Mouse (Mus musculus): ENCODE results near the gene Ugt1a6b. TPM values are rescaled to one million over a fixed set of nuclear protein-coding genes. Genes with fewer than 3 reads are reported as not detected.
A peak's percentile ranks its signal among the peaks of the same experiment; 100 is the strongest.
"Not testable (repeated sequence)": the region's sequence is repeated elsewhere in the genome, so short reads cannot be mapped to it uniquely, and the experiment has no call there.

The Ugt1a6b gene
- polyA plus RNA-seq (2012; rRNA removed) (0.12 and 0.24 TPM in 2 replicates), polyA plus RNA-seq (2014; fragmentation: Nextera tagmentation; extraction: Ambion mirVana) (0.70 and 1.0 TPM in 2 replicates)

DNA sequence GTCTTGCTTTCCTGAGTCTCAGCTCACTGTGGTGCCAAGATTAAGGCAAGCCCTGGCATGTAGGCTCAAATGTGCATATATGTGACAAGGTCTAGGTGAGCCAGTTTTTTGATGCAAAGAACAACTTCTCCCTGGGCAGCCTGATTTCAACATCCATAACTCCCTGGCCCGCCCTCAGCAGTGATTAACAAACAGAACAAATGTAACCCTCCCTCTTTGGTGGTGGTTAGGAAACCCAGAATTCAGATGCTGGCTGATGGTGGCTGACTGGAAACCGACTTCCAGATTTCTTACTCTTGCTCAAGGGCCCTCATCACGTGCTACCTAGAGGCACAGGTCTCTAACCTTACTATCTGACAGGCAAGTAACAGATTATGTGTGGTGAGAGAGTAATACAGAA, at the start of gene Ugt1a6b:
TSS of gene Ugt1a6b (plus strand) at position 234 of the 400 bp plus-strand sequence.
- not testable (repeated sequence) for H3K27me3 ChIP-seq (ENCODE audit: control insufficient read depth, insufficient read depth, low read length); H3K27ac ChIP-seq (replicated peaks; ENCODE audit: low read depth, low read length); H3K4me3 ChIP-seq (replicated peaks; ENCODE audit: low read length); H3K9ac ChIP-seq (ENCODE audit: low read depth, low read length, severe bottlenecking); ATAC-seq (ENCODE audit: low FRiP score, low read depth); H3K4me1 ChIP-seq (ENCODE audit: control insufficient read depth, insufficient read depth, low read length); H3K4me2 ChIP-seq (replicated peaks; ENCODE audit: low read depth, low read length, severe bottlenecking); H3K36me3 ChIP-seq (ENCODE audit: control insufficient read depth, insufficient read depth, low read length); H3K9me3 ChIP-seq (ENCODE audit: control insufficient read depth, low read length)
- 57% methylated on average over 3 of the region's 3 CpGs for WGBS
- peak; percentile 12 for DNase-seq (ENCODE audit: low spot score)

DNA sequence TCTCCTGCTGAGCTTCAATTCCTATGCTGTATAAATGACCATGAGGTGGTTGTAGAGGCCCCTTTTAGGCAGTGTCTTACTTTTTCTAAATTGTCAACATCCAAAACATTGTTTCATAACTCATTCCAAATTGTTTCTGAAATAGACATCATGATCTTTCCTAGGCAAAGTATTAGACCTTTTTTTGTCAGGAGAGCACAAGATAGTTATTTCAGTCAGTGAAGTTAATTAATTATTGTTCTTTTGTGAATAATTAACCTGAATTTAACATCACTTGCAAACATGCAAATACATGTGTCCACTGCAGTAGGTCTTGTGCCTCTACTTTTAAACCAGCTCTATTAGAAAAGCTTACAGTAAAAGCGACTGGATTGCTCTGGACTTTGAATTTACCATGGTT, 48.0 kb upstream of the Ugt1a6b start, which contains the start of gene Ugt1a10:
TSS of gene Ugt1a10 (plus strand) at position 301 of the 400 bp plus-strand sequence.
- TF ChIP-seq POLR2A (IDR thresholded peaks at IDR 0.05; ENCODE audit: borderline replicate concordance, extremely low read depth, insufficient read depth, insufficient read length) = no peak
- H3K36me3 ChIP-seq (ENCODE audit: control insufficient read depth, insufficient read depth, low read length) = no peaks in the 10 kb centered on the region
- no peaks in the 10 kb centered on the region for H3K9me3 ChIP-seq (ENCODE audit: control insufficient read depth, low read length)
- 86% methylated on average over 1 of the region's 1 CpGs for WGBS
- ATAC-seq (ENCODE audit: low FRiP score, low read depth) = no peak
- no peak within 1 kb of the TSS for H3K4me2 ChIP-seq (replicated peaks; ENCODE audit: low read depth, low read length, severe bottlenecking)
- DNase-seq (ENCODE audit: low spot score) = no peak
- H3K27me3 ChIP-seq (ENCODE audit: control insufficient read depth, insufficient read depth, low read length) = no peaks in the 10 kb centered on the region
- H3K4me1 ChIP-seq (ENCODE audit: control insufficient read depth, insufficient read depth, low read length) = no peaks in the 10 kb centered on the region
- no peak within 1 kb of the TSS for H3K4me3 ChIP-seq (replicated peaks; ENCODE audit: low read length)
- no peak within 1 kb of the TSS for H3K27ac ChIP-seq (replicated peaks; ENCODE audit: low read depth, low read length)
- no peak within 1 kb of the TSS for H3K9ac ChIP-seq (ENCODE audit: low read depth, low read length, severe bottlenecking)

DNA sequence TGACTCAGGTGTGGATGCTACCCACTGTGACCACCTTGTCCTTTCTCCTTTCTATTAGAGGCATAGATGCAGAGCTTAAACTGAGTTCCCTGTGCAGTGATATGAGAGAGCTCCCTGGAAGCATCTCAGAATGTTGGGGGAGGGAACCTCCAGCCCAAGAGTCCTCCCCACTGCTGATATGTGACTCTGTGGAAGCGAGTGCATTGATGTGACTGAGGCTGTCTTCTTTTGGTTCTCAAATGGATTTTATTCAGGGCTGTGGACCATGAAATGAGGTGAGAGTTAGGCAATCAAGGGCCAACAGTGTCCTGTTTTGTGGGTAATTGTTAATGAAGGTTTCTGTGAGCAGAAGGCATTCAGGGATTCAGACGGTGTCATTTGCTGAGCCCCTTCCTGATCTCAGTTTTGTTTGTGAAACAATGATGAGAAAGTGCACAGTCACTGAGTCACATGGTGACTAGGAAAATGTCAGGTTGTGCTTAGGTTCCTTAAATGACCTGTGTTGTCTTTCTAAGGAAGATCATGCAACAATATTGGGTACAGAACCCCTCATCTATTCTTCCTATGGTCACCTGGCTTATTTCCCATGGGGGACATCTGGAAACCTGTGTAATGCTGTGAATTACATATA, 36.5 kb upstream of the Ugt1a6b start:
- not testable (repeated sequence) for H3K27ac ChIP-seq (replicated peaks; ENCODE audit: low read depth, low read length); H3K9me3 ChIP-seq (ENCODE audit: control insufficient read depth, low read length); H3K4me1 ChIP-seq (ENCODE audit: control insufficient read depth, insufficient read depth, low read length); H3K9ac ChIP-seq (ENCODE audit: low read depth, low read length, severe bottlenecking); H3K27me3 ChIP-seq (ENCODE audit: control insufficient read depth, insufficient read depth, low read length); H3K4me2 ChIP-seq (replicated peaks; ENCODE audit: low read depth, low read length, severe bottlenecking); ATAC-seq (ENCODE audit: low FRiP score, low read depth); H3K4me3 ChIP-seq (replicated peaks; ENCODE audit: low read length); H3K36me3 ChIP-seq (ENCODE audit: control insufficient read depth, insufficient read depth, low read length); DNase-seq (ENCODE audit: low spot score)
- WGBS = 75% methylated on average over 1 of the region's 2 CpGs

DNA sequence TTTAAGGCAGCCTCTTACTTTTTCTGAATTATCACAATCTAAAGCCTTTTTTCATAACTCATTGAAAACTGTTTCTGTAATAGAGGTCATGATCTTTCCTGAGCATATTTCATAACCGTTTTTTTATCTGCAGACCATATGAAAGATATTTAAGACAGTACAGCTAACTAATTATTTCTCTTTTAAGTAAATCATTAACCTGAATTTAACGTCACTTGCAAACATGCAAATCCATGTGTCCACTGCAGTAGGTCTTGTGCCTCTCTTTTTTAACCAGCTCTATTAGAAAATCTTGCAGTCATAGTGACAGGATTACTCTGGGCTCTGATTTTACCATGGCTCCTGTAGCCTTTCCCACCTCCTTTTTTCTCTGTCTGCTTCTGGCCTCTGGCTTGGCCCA, 32.6 kb upstream of the Ugt1a6b start, which contains the start of gene Ugt1a9:
TSS of gene Ugt1a9 (plus strand) at position 306 of the 400 bp plus-strand sequence.
- Histone ChIP-seq H3K4me1 (ENCODE audit: control insufficient read depth, insufficient read depth, low read length) (no peaks in the 10 kb centered on the region), H3K9ac (ENCODE audit: low read depth, low read length, severe bottlenecking) (no peak within 1 kb of the TSS), H3K4me3 (replicated peaks; ENCODE audit: low read length) (no peak within 1 kb of the TSS), H3K9me3 (ENCODE audit: control insufficient read depth, low read length) (no peaks in the 10 kb centered on the region), H3K27me3 (ENCODE audit: control insufficient read depth, insufficient read depth, low read length) (no peaks in the 10 kb centered on the region), H3K4me2 (replicated peaks; ENCODE audit: low read depth, low read length, severe bottlenecking) (no peak within 1 kb of the TSS), H3K36me3 (ENCODE audit: control insufficient read depth, insufficient read depth, low read length) (no peaks in the 10 kb centered on the region), H3K27ac (replicated peaks; ENCODE audit: low read depth, low read length) (no peak within 1 kb of the TSS)
- ATAC-seq (ENCODE audit: low FRiP score, low read depth) = no peak
- TF ChIP-seq POLR2A (IDR thresholded peaks at IDR 0.05; ENCODE audit: borderline replicate concordance, extremely low read depth, insufficient read depth, insufficient read length) = no peak
- no peak for DNase-seq (ENCODE audit: low spot score)
- WGBS = 75% methylated on average over 2 of the region's 2 CpGs

DNA sequence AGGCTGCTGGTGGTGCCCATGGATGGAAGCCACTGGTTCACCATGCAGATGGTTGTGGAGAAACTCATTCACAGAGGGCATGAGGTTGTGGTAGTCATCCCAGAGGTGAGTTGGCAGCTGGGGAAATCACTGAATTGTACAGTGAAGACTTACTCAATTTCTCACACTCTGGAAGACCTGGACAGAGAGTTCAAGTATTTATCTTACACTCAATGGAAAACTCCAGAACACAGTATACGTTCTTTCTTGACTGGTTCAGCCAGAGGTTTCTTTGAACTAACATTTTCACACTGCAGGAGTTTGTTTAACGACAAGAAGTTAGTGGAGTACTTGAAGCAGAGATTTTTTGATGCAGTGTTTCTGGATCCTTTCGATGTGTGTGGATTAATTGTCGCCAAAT, 32.1 kb upstream of the Ugt1a6b start:
- no peak overlapping the region for H3K4me2 ChIP-seq (replicated peaks; ENCODE audit: low read depth, low read length, severe bottlenecking)
- TF ChIP-seq POLR2A (IDR thresholded peaks at IDR 0.05; ENCODE audit: borderline replicate concordance, extremely low read depth, insufficient read depth, insufficient read length) = no peak
- H3K4me1 ChIP-seq (ENCODE audit: control insufficient read depth, insufficient read depth, low read length) = no peaks in the 10 kb centered on the region
- WGBS = 78% methylated on average over 4 of the region's 4 CpGs
- H3K9me3 ChIP-seq (ENCODE audit: control insufficient read depth, low read length) = no peaks in the 10 kb centered on the region
- H3K27ac ChIP-seq (replicated peaks; ENCODE audit: low read depth, low read length) = no peak overlapping the region
- no peak for ATAC-seq (ENCODE audit: low FRiP score, low read depth)
- no peaks in the 10 kb centered on the region for H3K36me3 ChIP-seq (ENCODE audit: control insufficient read depth, insufficient read depth, low read length)
- no peaks in the 10 kb centered on the region for H3K27me3 ChIP-seq (ENCODE audit: control insufficient read depth, insufficient read depth, low read length)
- DNase-seq (ENCODE audit: low spot score) = no peak
- no peak overlapping the region for H3K4me3 ChIP-seq (replicated peaks; ENCODE audit: low read length)
- no peak overlapping the region for H3K9ac ChIP-seq (ENCODE audit: low read depth, low read length, severe bottlenecking)

Measured in limb, embryonic 14.5 days (tissue).